Mouse (Mus musculus): ENCODE data around the gene Dot1l. TPM values are rescaled to one million over a fixed set of nuclear protein-coding genes. Genes with fewer than 3 reads are reported as not detected.

Gene Dot1l
- total and polyA plus RNA-seq, 3 experiments = 3.3 to 43.8 (median 13.3) TPM

- TF ChIP-seq ZNF384 (IDR thresholded peaks at IDR 0.05; ENCODE audit: low read depth, low read length) (no peak), EP300 (IDR thresholded peaks at IDR 0.05; ENCODE audit: low read length) (no peak; the same call in 1 of the 2 replicates), RCOR1 (conservative IDR thresholded peaks at IDR 0.05; ENCODE audit: low read depth, low read length) (no peak), IRF4 (IDR thresholded peaks at IDR 0.05; ENCODE audit: low read depth, low read length) (no peak; the same call in 1 of the 2 replicates), CHD2 (IDR thresholded peaks at IDR 0.05; ENCODE audit: low read length) (peak; percentile 95), CHD1 (IDR thresholded peaks at IDR 0.05; ENCODE audit: low read depth, low read length) (no peak), ZKSCAN1 (IDR thresholded peaks at IDR 0.05; ENCODE audit: borderline replicate concordance, low read depth, low read length) (no peak), ZMIZ1 (IDR thresholded peaks at IDR 0.05; ENCODE audit: low read depth, low read length) (peak; percentile 59), MAX (IDR thresholded peaks at IDR 0.05; ENCODE audit: low read length) (peak; percentile 88), CTCF (conservative IDR thresholded peaks at IDR 0.05 in 1 of 2, IDR thresholded peaks at IDR 0.05 in 1 of 2; ENCODE audit: low read depth in 2 of 2, low read length in 2 of 2) (no peak), TBP (conservative IDR thresholded peaks at IDR 0.05; ENCODE audit: low read depth, low read length) (peak; percentile 71), GABPA (IDR thresholded peaks at IDR 0.05; ENCODE audit: insufficient replicate concordance, low read depth, low read length) (no peak; the same call in 1 of the 2 replicates), RAD21 (IDR thresholded peaks at IDR 0.05; ENCODE audit: low read depth, low read length) (no peak), JUND (conservative IDR thresholded peaks at IDR 0.05; ENCODE audit: low read depth, low read length) (no peak), ELF1 (IDR thresholded peaks at IDR 0.05; ENCODE audit: low read depth, low read length) (peak; percentile 94)
Observed at GRCm38 (mm10) chr10:80798150-80799006, 43.4 kb downstream of the Dot1l start, which contains the start of the genes Sf3a2 and Plekhj1 (continued).

GRCm38 (mm10) chr10:80799070-80799566 is 44.1 kb downstream of the Dot1l start:
- DNase-seq (ENCODE audit: extremely low read depth) = no peak
- Histone ChIP-seq H3K9ac (ENCODE audit: insufficient read depth, low read depth) (peak overlapping the region; percentile 99), H3K9me3 (replicated peaks; ENCODE audit: low read length) (no peaks in the 10 kb centered on the region), H3K4me3 (replicated peaks in 1 of 3; ENCODE audit: low read depth in 2 of 3, low read length in 2 of 3, poor library complexity in 1 of 3) (peak overlapping the region; percentile 68 to 94 (median 87)), H3K4me2 (ENCODE audit: insufficient read depth, low read depth, poor library complexity, severe bottlenecking) (peak overlapping the region; percentile 73), H3K79me2 (replicated peaks; ENCODE audit: control insufficient read depth, extremely low read depth, insufficient read depth, poor library complexity, severe bottlenecking) (peaks cover 47% of the 10 kb centered on the region), H3K27me3 (replicated peaks) (no peaks in the 10 kb centered on the region), H3K4me1 (ENCODE audit: control insufficient read depth in 1 of 2, insufficient read depth in 2 of 2) (peaks cover 10 to 33% of the 10 kb centered on the region in 2 experiments), H3K27ac (ENCODE audit: insufficient read depth, low read depth) (peak overlapping the region; percentile 91), H3K36me3 (replicated peaks in 1 of 2; ENCODE audit: control insufficient read depth in 1 of 2, insufficient read depth in 1 of 2, low read length in 1 of 2) (peaks cover 54 to 68% of the 10 kb centered on the region in 2 experiments)
- in situ Hi-C loops (cut with MboI; ENCODE audit: low pct_ligation_motif_present, low pct_unique_long_range_greater_than_20kb, low sequenced_read_pairs) (loop anchor here (5.0 kb wide), 1 partner anchor 37 kb away; no protein-coding TSS in a partner anchor), dilution Hi-C loops (cut with MboI; ENCODE audit: extremely low pct_ligation_motif_present, extremely low pct_unique_long_range_greater_than_20kb, low sequenced_read_pairs) (no loop called here)
- TF ChIP-seq SIN3A (IDR thresholded peaks at IDR 0.05; ENCODE audit: low read length) = peak; percentile 30; the same call in 1 of the 2 replicates
- TF ChIP-seq MAFK (IDR thresholded peaks at IDR 0.05; ENCODE audit: insufficient replicate concordance, low read length) = no peak
